Mouse (Mus musculus) ES-Bruce4 (cell line): Measurements from ENCODE around the gene Lcp1.

ENCODE experiments used
- CTCF ChIP-seq: IDR thresholded peaks from one replicate; pipeline ENCODE4 v1.8.1; 2011; ENCODE audit warnings: low read depth, low read length
- EP300 ChIP-seq: IDR thresholded peaks from 2 replicates; pipeline ENCODE4 v1.6.1; 2011; ENCODE audit warnings: low read depth, low read length; ENCODE audit not compliant: insufficient read depth
- POLR2A ChIP-seq: IDR thresholded peaks from one replicate; pipeline ENCODE4 v1.8.1; 2011; ENCODE audit warnings: low read length; ENCODE audit not compliant: insufficient read depth

GRCm38 (mm10) chr14:75235955-75236635, 105.2 kb downstream of the Lcp1 start:
- TF ChIP-seq EP300 (no peak), CTCF (no peak), POLR2A (no peak)
